Mouse (Mus musculus) thymus, adult 2 months (tissue): ENCODE measurements around the gene Ylpm1.

Experiments
- CTCF ChIP-seq: fragments of 200-500 bp; IDR thresholded peaks from 2 replicates; pipeline ENCODE4 v1.5.1; 2012; ENCODE audit warnings: mild to moderate bottlenecking, control low read depth, low read length, moderate library complexity, borderline replicate concordance; ENCODE audit not compliant: control insufficient read depth, poor library complexity, insufficient read depth; ENCODE audit errors: extremely low read depth
- POLR2A ChIP-seq: fragments of 200-500 bp; IDR thresholded peaks from 2 replicates; pipeline ENCODE4 v1.6.1; 2012; ENCODE audit warnings: mild to moderate bottlenecking, low read length, control low read depth, moderate library complexity; ENCODE audit not compliant: control insufficient read depth, poor library complexity, insufficient read depth; ENCODE audit errors: extremely low read depth

- TF ChIP-seq POLR2A (no peak), CTCF (no peak)
Observed at GRCm38 (mm10) chr12:84979264-84979862, 16.8 kb upstream of the Ylpm1 start.
